Mouse (Mus musculus): ENCODE data around the gene Tmem100. TPM values are rescaled to one million over a fixed set of nuclear protein-coding genes. Genes with fewer than 3 reads are reported as not detected.

The Tmem100 gene
- total RNA-seq, 4 experiments from 2014 or later = 1.9 to 3.9 (median 3.3) TPM

DNA sequence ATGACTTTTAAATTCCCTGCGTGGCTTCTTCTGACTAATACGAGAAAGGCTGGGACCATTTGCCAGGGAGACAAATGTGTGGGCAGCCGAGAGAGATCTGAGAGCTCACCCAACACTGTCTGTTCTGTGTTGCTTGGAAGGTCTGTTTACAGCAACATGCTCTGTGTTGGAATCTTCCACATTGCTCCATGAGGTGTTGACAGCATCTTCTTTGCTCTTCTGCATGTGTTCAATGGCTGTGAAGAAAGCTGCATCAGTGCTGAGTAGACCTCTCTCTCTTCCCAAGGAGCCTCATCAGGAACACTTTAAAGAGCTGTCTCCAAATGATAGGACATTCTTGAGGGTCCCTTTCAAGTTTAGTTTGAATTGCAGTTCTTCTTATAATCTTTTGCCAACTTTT is 32.5 kb downstream of the Tmem100 start:
- DNase-seq = no peak

DNA sequence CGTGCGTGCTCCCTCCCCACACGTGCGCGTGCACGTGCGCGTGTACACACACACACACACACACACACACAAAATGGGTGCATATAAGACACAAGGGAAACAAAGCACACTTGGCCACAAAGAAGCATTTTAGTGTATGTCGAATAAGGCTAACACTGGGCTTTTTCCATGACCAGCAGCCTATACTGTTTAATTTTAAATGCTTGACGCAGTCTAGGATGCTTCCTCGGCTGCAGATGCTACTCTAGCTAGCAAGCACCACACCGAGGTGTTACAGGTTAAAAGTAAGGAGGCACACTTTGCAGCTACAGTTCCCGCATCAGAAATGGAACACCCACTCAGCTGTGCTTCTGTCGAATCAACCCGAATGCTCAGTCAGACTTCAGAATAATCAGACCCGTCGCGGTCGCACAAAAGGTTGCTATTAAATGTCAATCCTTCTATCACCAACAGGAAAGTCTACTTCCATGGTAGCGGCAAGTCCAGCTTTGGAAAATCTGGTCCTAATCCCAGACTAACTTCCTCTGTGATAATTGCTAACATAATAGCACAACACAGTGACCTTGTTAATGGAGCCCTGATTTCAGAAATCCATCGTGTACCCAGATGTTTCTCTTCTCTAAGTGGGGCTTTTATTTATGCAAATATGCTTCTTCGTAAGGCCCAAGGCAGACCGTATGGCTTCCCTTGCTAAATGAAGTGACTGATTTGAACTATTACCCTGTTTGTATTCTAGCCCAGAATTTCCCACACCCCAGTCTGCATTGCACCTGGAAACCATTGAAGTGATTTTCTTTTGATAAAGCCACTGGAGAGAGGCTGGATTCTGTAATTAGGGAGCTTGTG is 36.5 kb downstream of the Tmem100 start:
- DNase-seq = no peak

- peak; percentile 7 for DNase-seq
Observed at GRCm38 (mm10) chr11:90071747-90072146, 41.6 kb downstream of the Tmem100 start.

GRCm38 (mm10) chr11:90073201-90073600 is 43.1 kb downstream of the Tmem100 start:
- DNase-seq = no peak

DNA sequence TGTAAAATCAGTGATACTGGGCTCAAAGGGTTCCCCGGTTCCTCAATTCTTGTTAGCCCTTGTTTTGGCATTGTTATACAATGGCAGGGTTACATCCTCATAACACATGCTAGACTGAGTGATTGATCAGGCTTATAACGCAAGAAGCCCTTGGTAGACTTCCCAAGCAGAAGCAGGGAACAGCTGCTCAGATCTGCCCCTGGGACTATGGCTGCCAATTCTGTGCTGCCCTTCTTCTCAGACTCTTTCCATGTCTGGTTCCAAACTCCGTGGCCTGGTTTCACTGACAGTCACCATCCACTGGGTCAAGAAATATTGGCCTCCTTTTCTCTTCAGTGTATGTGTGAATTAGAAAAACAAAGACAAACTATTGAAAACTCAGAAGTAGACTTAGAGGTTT is 46.5 kb downstream of the Tmem100 start:
- DNase-seq = no peak

- DNase-seq = no peak
Observed at GRCm38 (mm10) chr11:90080678-90081267, 50.6 kb downstream of the Tmem100 start.

DNA sequence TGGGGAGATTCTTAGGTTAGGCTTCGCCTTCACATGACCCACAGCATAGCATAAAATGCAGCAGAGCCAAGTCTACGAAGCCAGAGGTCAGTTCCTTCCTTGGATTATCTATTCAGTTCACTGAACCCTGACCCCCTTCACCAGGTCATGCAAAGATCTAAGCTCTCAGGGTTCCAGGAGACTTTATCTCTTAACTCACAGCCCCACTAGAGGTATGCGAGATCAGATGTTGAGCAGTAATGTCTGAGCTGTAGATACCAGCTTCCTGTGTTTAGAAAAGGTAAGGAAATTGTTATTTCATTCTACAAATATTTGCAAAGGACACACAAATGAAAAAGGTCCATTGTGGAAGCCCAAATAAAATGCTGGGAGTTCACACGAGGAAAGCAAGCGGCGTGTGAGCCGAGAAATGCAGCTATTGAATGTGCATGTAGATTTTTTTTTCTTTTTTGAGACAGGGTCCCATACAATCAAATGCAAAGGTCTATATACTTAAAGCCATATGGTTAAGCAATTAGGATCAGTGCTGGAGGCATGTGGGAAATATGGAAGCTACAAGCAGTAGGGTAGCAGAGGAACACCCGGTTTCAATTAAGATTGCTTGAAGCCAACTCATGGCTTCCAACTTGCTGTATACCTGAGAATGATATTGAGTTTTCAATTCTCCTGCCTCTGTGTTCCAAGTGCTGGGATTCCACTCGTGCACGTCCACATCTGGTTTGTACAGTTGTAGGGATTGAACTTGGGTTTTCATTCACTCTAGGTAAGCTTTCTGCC is 51.9 kb downstream of the Tmem100 start:
- no peak for DNase-seq

GRCm38 (mm10) chr11:90083042-90083441 is 52.9 kb downstream of the Tmem100 start:
- no peak for DNase-seq

DNA sequence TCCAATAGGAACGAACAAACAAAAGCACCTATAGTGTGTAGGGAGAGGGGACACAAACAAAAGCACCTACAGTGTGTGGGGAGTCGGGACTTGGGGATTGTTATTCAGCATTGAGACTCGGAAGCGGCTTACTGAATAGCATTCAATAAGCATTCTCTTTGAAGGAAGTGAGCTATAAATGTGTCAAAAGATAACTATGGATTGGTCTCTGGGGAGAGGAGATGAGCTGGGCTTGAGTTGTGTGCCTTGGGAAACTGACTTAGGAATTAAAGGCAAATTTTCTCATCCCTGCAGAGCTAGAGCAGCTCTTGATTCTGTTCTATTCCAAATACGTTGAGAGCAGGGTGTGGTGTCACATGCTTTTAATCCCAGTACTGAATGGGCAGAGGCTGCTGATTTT is 54.0 kb downstream of the Tmem100 start:
- DNase-seq = no peak

Other genes starting within 250 kb of the Tmem100 start
- gene Pctp, start 27.5 kb upstream of the Tmem100 start, total RNA-seq (2022) = 1 to 10 TPM; 8.0 to 9.5 (median 8.6) TPM
- gene Gm45716, start 157.3 kb downstream of the Tmem100 start, total RNA-seq (2022) = 1 to 10 TPM in 3 of 4 experiments, under 1 TPM in 1; 0.70 to 5.6 (median 2.0) TPM
- 100 to 1,000 TPM in 1 of 4 experiments, 10 to 100 TPM in 3; 47.3 to 193 (median 87.0) TPM for gene Mmd, start 219.1 kb downstream of the Tmem100 start, total RNA-seq (2022)

All from adrenal gland, adult 8-10 months (tissue).